Mouse (Mus musculus): ENCODE results near the gene Tmem62.
A peak's percentile ranks its signal among the peaks of the same experiment; 100 is the strongest.
"Not testable (repeated sequence)": the region's sequence is repeated elsewhere in the genome, so short reads cannot be mapped to it uniquely, and the experiment has no call there.

Tmem62 gene

GRCm38 (mm10) chr2:120996607-120997006 is 19.8 kb downstream of the Tmem62 start:
- DNase-seq (ENCODE audit: low spot score): not testable (repeated sequence)

- DNase-seq (ENCODE audit: low spot score): no peak
These were observed 22.0 kb downstream of the Tmem62 start for GRCm38 (mm10) chr2:120998863-120999262.

GRCm38 (mm10) chr2:121003586-121003985 is 26.8 kb downstream of the Tmem62 start:
- DNase-seq (ENCODE audit: low spot score): peak; percentile 16

GRCm38 (mm10) chr2:121004018-121004811 is 27.4 kb downstream of the Tmem62 start:
- DNase-seq (ENCODE audit: low spot score): no peak

- no peak for DNase-seq (ENCODE audit: low spot score)
These were observed 30.2 kb downstream of the Tmem62 start for GRCm38 (mm10) chr2:121006986-121007385.

- DNase-seq (ENCODE audit: low spot score): peak; percentile 94
These were observed 31.3 kb downstream of the Tmem62 start, which contains the start of gene Ccndbp1 for GRCm38 (mm10) chr2:121007925-121008663. Gene Ccndbp1, plus strand, starts transcription at chr2:121008403.

- no peak for DNase-seq (ENCODE audit: low spot score)
These were observed 31.8 kb downstream of the Tmem62 start for GRCm38 (mm10) chr2:121008664-121009007.

GRCm38 (mm10) chr2:121009071-121009677 is 32.4 kb downstream of the Tmem62 start:
- no peak for DNase-seq (ENCODE audit: low spot score)

GRCm38 (mm10) chr2:121012676-121013075 is 35.9 kb downstream of the Tmem62 start:
- no peak for DNase-seq (ENCODE audit: low spot score)

- no peak for DNase-seq (ENCODE audit: low spot score)
These were observed 38.7 kb downstream of the Tmem62 start for GRCm38 (mm10) chr2:121015507-121015906.

GRCm38 (mm10) chr2:121016226-121016625 is 39.4 kb downstream of the Tmem62 start:
- DNase-seq (ENCODE audit: low spot score): no peak

GRCm38 (mm10) chr2:121017151-121017550 is 40.3 kb downstream of the Tmem62 start:
- DNase-seq (ENCODE audit: low spot score): no peak

GRCm38 (mm10) chr2:121022918-121023317 is 46.1 kb downstream of the Tmem62 start:
- no peak for DNase-seq (ENCODE audit: low spot score)

- no peak for DNase-seq (ENCODE audit: low spot score)
These were observed 60.0 kb downstream of the Tmem62 start, which contains the start of gene Epb42 for GRCm38 (mm10) chr2:121036733-121037341. Gene Epb42, minus strand, starts transcription at chr2:121037072.

- not testable (repeated sequence) for DNase-seq (ENCODE audit: low spot score)
These were observed 62.0 kb downstream of the Tmem62 start for GRCm38 (mm10) chr2:121038851-121039250.

- DNase-seq (ENCODE audit: low spot score): no peak
These were observed 62.6 kb downstream of the Tmem62 start for GRCm38 (mm10) chr2:121039382-121039781.

- DNase-seq (ENCODE audit: low spot score): peak; percentile 71
These were observed 64.3 kb downstream of the Tmem62 start for GRCm38 (mm10) chr2:121041098-121041497.

- DNase-seq (ENCODE audit: low spot score): no peak
These were observed 68.8 kb downstream of the Tmem62 start for GRCm38 (mm10) chr2:121045653-121046052.

- DNase-seq (ENCODE audit: low spot score): no peak
These were observed 75.4 kb downstream of the Tmem62 start for GRCm38 (mm10) chr2:121052176-121052575.

- no peak for DNase-seq (ENCODE audit: low spot score)
These were observed 77.2 kb downstream of the Tmem62 start for GRCm38 (mm10) chr2:121054060-121054459.

GRCm38 (mm10) chr2:121055915-121056314 is 79.1 kb downstream of the Tmem62 start:
- no peak for DNase-seq (ENCODE audit: low spot score)
